Mouse (Mus musculus): ENCODE results near the gene Nudt6. TPM values are rescaled to one million over a fixed set of nuclear protein-coding genes. Genes with fewer than 3 reads are reported as not detected.

Gene Nudt6
- 10 to 100 TPM; 23.7 to 24.3 TPM for total RNA-seq (2021)
- long read RNA-seq, experiment 1, transcript Nudt6-201 (5 exons, 1,155 nt) = major isoform, 29 of 101 reads
- long read RNA-seq, experiment 1, transcript Nudt6-202 (5 exons, 1,070 nt) = minor isoform, 10 of 101 reads
- long read RNA-seq, experiment 1, partial matches to known transcripts = 0 of 101 reads
- long read RNA-seq, experiment 1, other reads (novel, unspliced or antisense) = 62 of 101 reads
- long read RNA-seq, experiment 2, transcript Nudt6-201 (5 exons, 1,155 nt) = major isoform, 22 of 73 reads
- long read RNA-seq, experiment 2, partial matches to known transcripts = 1 of 73 reads
- long read RNA-seq, experiment 2, other reads (novel, unspliced or antisense) = 46 of 73 reads

DNA sequence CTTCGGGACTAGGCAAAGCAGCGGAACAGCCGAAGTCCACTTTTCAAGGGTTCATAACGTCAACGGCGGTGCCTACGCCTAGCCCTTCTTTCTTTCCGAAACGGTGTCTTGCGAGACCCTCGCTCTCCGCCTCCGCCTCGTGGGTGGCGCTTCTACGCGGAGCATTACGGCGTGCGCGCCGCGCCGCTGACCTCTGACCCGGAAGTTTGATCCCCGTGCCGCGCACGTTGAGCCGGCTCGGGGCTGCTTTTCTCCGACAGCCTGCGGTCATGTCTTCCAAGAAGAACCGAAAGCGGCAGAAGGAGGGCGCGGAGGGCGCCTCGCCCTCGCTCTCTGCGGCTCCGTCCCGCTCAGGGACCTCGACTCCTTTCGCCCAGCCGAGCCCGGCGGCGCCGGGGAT, at the start of gene Nudt6:
TSS of gene Nudt6 (minus strand) at position 140 of the 400 bp plus-strand sequence.
- DNase-seq = peak; percentile 85

DNA sequence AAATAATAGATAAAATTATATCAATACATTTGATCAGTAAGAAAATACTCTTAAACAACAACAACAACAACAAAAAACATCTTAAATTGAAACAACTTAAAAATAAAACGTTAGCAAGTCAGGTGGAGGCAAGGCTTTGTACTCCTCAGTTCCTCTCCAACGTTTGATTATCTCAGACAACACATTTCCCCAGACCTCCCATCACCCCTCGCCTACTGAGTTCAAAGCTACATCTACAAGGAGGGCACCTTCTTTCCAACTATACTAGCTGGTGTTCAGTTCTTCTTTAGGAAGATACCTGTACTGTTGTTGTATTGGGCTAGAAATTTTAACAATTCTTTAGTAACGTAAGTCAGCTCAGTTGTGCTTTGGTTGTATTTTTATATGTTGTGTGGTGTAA, 49.3 kb upstream of the Nudt6 start:
- DNase-seq = no peak

- no peak for DNase-seq
These were observed 48.2 kb upstream of the Nudt6 start for GRCm38 (mm10) chr3:37468170-37468569.

- DNase-seq = no peak
These were observed 36.0 kb upstream of the Nudt6 start for GRCm38 (mm10) chr3:37455992-37456391.

- DNase-seq = no peak
These were observed 23.4 kb upstream of the Nudt6 start for GRCm38 (mm10) chr3:37443409-37443808.

- no peak for DNase-seq
These were observed 19.8 kb upstream of the Nudt6 start for GRCm38 (mm10) chr3:37439770-37440169.

GRCm38 (mm10) chr3:37430359-37430758, 10.3 kb upstream of the Nudt6 start:
- no peak for DNase-seq

DNA sequence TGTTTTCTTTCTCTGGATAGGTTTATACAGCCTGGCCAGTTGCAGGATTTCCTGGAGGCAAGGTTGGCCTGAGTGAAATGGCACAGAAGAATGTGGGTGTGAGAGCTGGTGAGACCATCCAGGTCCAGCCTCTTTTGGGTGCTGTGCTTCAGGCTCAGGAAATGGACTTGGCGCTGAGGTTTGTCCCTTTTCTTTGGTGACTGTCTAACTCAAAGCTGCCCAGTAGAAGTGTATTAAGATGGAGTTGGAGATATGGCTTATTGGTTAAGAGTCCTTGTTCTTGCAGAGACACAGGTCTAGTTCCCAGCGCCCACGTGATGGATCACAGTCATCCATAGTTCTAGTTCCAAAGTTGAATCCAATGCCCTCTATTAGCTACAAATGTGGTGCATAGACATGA, 6.1 kb upstream of the Nudt6 start:
- no peak for DNase-seq

GRCm38 (mm10) chr3:37421179-37421578, 1.2 kb upstream of the Nudt6 start:
- no peak for DNase-seq

- no peak for DNase-seq
These were observed 630 bp upstream of the Nudt6 start for GRCm38 (mm10) chr3:37420641-37421040.

- DNase-seq = peak; percentile 99
These were observed 486 bp downstream of the Nudt6 start, which contains the start of gene Spata5 for GRCm38 (mm10) chr3:37419458-37419991. Gene Spata5, plus strand, starts transcription at chr3:37419896.

DNA sequence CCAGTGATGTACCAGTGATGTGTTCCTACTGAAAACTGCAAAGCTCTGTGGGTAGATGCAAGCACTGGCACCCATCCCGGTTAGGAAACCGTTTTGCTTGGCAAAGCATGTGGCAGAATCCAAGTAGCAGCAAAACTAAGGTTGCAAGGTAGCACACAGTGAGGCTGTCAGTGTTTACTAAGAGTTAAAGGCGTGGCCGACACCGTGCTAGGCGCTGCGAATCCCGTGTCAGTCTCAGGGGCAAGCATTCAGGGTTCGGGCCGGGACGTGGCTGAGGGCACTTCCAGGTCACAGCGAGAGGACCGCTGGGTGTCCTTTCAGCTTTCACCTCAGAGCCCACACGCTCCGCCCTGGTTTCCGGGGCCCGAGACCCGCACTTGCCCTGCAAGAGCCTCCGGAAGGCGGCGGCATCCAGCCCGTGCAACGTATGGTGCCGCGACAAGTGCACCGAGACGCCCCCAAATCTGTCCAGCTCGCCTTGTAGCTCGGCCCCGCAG, 1.0 kb downstream of the Nudt6 start:
- DNase-seq = no peak

DNA sequence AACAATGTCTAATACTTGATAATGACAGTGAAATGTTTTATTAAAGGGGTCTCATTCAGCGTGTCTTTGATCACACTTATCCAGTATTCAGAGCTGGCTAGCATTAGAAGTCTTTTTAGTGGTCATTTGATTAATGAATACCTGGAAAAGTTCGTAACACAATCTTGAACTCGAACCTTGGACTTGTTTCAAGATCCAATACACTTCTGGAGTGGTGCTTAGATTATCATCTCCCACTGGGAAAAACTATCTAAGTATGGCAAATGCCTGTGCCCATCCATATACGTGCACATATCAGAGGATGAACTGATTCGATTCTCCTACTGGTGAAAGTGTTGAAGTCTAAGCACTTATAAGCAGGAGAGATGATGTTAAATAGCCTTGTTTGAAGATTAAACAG, 1.7 kb downstream of the Nudt6 start:
- DNase-seq = no peak

- peak; percentile 57 for DNase-seq
These were observed 5.5 kb downstream of the Nudt6 start for GRCm38 (mm10) chr3:37414413-37414960.

- no peak for DNase-seq
These were observed 6.6 kb downstream of the Nudt6 start for GRCm38 (mm10) chr3:37413446-37413845.

DNA sequence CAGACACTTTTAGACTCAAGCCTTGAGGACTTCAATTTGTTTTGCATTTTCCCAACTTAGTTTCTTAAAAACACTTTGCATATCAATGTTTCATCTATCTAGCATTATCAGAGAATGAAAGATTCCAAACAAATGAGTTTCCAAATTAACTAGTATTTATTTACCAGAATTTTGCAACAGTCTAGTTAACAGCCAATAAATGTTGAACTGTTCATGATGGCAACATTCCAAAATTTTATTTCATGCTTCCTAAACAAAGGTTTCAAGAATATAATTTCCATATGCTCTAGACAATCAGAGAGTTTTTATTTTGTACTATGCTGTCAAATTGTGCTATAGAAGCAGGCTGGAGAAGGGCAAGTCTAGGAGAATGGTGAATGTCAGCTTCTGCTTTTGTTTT, 12.4 kb downstream of the Nudt6 start:
- DNase-seq = no peak

DNA sequence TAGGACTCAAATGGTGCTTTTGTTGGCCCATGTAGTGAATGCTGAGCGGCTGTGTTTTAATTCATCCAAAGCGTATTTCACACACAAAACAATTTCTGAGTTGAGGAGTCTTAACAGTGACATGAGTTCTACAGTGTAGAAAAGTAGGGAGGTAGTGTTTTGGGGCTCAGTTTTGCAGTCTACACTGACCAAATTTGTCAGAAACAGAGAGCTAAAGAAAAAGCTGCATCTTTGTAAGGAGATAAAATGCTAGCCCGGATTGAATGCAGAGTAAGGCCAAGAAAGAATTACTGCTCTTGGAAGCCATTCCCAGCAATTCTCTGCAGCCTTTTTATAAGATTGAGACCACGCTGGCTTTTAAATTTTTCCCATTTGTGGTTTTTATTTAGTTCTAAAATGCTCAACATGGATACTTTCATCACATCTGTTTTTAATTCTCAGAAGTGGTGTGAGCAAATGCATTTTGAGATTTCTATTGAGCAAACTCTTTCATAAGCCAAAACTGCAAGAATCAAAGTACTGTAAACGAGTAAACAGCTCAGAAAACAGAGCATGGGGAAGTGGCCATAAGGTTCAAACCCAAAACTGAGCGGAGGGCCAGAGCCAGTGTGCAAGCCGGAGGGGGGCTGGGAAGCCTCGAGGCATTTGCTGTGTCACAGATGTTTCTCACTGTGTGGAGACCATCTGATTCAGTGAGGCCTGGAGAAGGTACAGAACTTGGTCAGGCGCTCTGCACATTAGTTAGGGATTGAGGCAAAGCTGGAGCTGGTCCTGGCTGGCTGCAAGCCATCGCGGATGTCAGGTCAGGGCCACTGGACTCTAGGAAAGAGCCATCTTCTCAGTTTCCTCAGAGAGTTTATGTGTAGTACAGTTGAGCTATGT, 18.0 kb downstream of the Nudt6 start:
- peak; percentile 71 for DNase-seq

- peak; percentile 86 for DNase-seq
These were observed 21.2 kb downstream of the Nudt6 start for GRCm38 (mm10) chr3:37398661-37399395.

GRCm38 (mm10) chr3:37397646-37398045, 22.4 kb downstream of the Nudt6 start:
- DNase-seq = no peak

DNA sequence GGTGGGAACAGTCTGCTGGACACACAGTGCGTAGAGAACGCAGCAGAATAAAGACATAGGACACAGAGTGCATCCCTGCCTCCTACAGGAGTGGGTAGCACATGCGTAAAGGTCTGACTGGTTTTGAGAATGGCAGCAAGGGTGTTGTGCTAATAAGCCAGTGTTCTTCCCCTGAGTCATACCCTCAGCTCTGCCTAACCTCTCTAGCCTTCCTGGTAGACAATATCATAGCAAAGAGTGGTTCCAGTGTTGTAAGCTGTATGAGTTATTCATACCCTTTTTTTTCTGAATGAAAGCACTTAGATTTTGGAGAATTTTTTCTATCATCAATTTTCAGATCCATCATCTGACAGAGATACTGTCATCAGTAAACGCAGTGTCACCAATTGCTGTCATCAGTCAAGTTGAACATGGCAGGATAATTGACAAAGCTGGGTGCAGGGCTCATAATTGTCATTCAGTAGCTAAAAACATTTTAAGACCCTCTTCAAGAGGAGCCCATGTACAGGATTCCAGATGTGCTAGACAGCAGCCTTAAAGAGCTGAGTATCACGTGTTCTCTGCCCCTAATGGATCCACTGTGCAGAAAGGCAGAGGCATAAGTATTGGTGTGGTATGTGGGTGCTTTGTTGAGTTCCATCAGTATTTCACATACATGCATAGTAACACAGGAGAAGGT, 22.9 kb downstream of the Nudt6 start:
- no peak for DNase-seq

DNA sequence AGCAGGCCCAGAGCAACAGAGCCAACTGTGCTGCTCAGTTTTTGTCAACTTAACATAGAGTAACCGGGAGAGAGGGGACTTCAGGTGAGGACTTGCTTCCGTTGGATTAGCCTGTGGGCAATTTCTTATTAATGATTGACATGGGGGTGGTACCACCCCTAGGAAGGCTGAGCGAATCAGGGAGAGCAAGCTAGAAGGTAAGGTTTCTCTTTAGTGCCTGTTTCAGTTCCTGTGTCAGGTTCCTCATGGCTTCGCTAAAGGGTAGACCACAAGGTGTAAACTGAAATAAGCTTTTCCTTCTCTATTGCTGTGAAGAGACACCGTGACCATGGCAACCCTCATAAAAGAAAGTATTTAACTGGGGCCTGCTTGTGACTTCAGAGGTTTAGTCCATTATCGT, 32.7 kb downstream of the Nudt6 start:
- DNase-seq = no peak
